Mouse (Mus musculus) testis, adult 2 months (tissue): Measurements from ENCODE around the gene Frk. TPM values are rescaled to one million over a fixed set of nuclear protein-coding genes. Genes with fewer than 3 reads are reported as not detected.

Source experiments
- H3K27ac ChIP-seq: fragments of 200-500 bp; 2 replicates; pipeline ENCODE4 v1.5.1; 2012; ENCODE audit warnings: low read depth, low read length; ENCODE audit not compliant: control insufficient read depth, insufficient read depth
- H3K27me3 ChIP-seq: fragments of 200-500 bp; 2 replicates; pipeline ENCODE4 v1.6.1; 2012; ENCODE audit warnings: mild to moderate bottlenecking, low read length, moderate library complexity; ENCODE audit not compliant: control insufficient read depth, insufficient read depth
- H3K36me3 ChIP-seq: fragments of 200-500 bp; 2 replicates; pipeline ENCODE4 v1.6.1; 2012; ENCODE audit warnings: mild to moderate bottlenecking, low read length; ENCODE audit not compliant: control insufficient read depth, insufficient read depth
- H3K4me1 ChIP-seq: fragments of 200-500 bp; 2 replicates; pipeline ENCODE4 v1.6.1; 2012; ENCODE audit warnings: low read length; ENCODE audit not compliant: control insufficient read depth, insufficient read depth
- H3K4me3 ChIP-seq: fragments of 200-500 bp; 2 replicates; pipeline ENCODE4 v1.5.1; 2012; ENCODE audit warnings: low read depth, mild to moderate bottlenecking, low read length, moderate library complexity, mixed read lengths; ENCODE audit not compliant: control insufficient read depth
- CTCF ChIP-seq: fragments of 200-500 bp; IDR thresholded peaks from 2 replicates; pipeline ENCODE4 v1.5.1; 2012; ENCODE audit warnings: low read depth, mild to moderate bottlenecking, inconsistent platforms, low read length, moderate library complexity; ENCODE audit not compliant: control insufficient read depth, insufficient read depth, insufficient replicate concordance
- POLR2A ChIP-seq: fragments of 200-500 bp; IDR thresholded peaks from 2 replicates; pipeline ENCODE4 v1.6.1; 2012; ENCODE audit warnings: low read depth, mild to moderate bottlenecking, inconsistent platforms, low read length, moderate library complexity; ENCODE audit not compliant: control insufficient read depth
- polyA plus RNA-seq: library from polyadenylated mRNA; depleted of rRNA; stranded (reverse); fragments of >200 nt; gene quantifications from 2 replicates; pipeline ENCODE4 v1.2.3, GENCODE M21; 2012

Frk gene
- polyA plus RNA-seq, 1 experiment, result 0.06 TPM

GRCm38 (mm10) chr10:34485079-34485478, 1.9 kb downstream of the Frk start:
- H3K27me3 ChIP-seq, result no peaks in the 10 kb centered on the region
- no peaks in the 10 kb centered on the region for H3K36me3 ChIP-seq
- H3K4me1 ChIP-seq, result peaks cover 6% of the 10 kb centered on the region
- no peak overlapping the region for H3K4me3 ChIP-seq
- no peak for TF ChIP-seq POLR2A
- no peak for TF ChIP-seq CTCF
- no peak overlapping the region for H3K27ac ChIP-seq

- Histone ChIP-seq H3K27me3 (no peaks in the 10 kb centered on the region), H3K4me3 (no peak overlapping the region), H3K27ac (no peak overlapping the region), H3K36me3 (no peaks in the 10 kb centered on the region), H3K4me1 (no peaks in the 10 kb centered on the region)
- no peak for TF ChIP-seq POLR2A
- TF ChIP-seq CTCF, result no peak
Observed at GRCm38 (mm10) chr10:34507807-34508206, 24.6 kb downstream of the Frk start.

- no peak overlapping the region for H3K4me3 ChIP-seq
- no peaks in the 10 kb centered on the region for H3K27me3 ChIP-seq
- no peak overlapping the region for H3K27ac ChIP-seq
- H3K36me3 ChIP-seq, result no peaks in the 10 kb centered on the region
- TF ChIP-seq POLR2A (no peak), CTCF (no peak)
- no peaks in the 10 kb centered on the region for H3K4me1 ChIP-seq
Observed at GRCm38 (mm10) chr10:34508593-34508992, 25.4 kb downstream of the Frk start.

GRCm38 (mm10) chr10:34509256-34509655, 26.1 kb downstream of the Frk start:
- Histone ChIP-seq H3K4me3 (no peak overlapping the region), H3K27ac (no peak overlapping the region), H3K36me3 (no peaks in the 10 kb centered on the region), H3K4me1 (no peaks in the 10 kb centered on the region), H3K27me3 (no peaks in the 10 kb centered on the region)
- TF ChIP-seq POLR2A (no peak), CTCF (no peak)

GRCm38 (mm10) chr10:34511192-34511591, 28.0 kb downstream of the Frk start:
- H3K36me3 ChIP-seq, result no peaks in the 10 kb centered on the region
- H3K4me3 ChIP-seq, result no peak overlapping the region

GRCm38 (mm10) chr10:34512551-34512950, 29.4 kb downstream of the Frk start:
- no peak overlapping the region for H3K4me3 ChIP-seq
- no peaks in the 10 kb centered on the region for H3K4me1 ChIP-seq
- no peaks in the 10 kb centered on the region for H3K36me3 ChIP-seq
- no peak for TF ChIP-seq CTCF
- no peak for TF ChIP-seq POLR2A
- H3K27me3 ChIP-seq, result no peaks in the 10 kb centered on the region
- no peak overlapping the region for H3K27ac ChIP-seq

More at GRCm38 (mm10) chr10:34511192-34511591, 28.0 kb downstream of the Frk start:
- H3K27ac ChIP-seq, result no peak overlapping the region
- TF ChIP-seq POLR2A (no peak), CTCF (no peak)
- no peaks in the 10 kb centered on the region for H3K27me3 ChIP-seq
- no peaks in the 10 kb centered on the region for H3K4me1 ChIP-seq

- no peaks in the 10 kb centered on the region for H3K27me3 ChIP-seq
Observed at GRCm38 (mm10) chr10:34525598-34525997, 42.4 kb downstream of the Frk start.

GRCm38 (mm10) chr10:34531766-34532165, 48.6 kb downstream of the Frk start:
- Histone ChIP-seq H3K27me3 (no peaks in the 10 kb centered on the region), H3K27ac (no peak overlapping the region), H3K36me3 (no peaks in the 10 kb centered on the region), H3K4me3 (no peak overlapping the region), H3K4me1 (no peaks in the 10 kb centered on the region)
- TF ChIP-seq POLR2A (no peak), CTCF (no peak)

More at GRCm38 (mm10) chr10:34525598-34525997, 42.4 kb downstream of the Frk start:
- no peak for TF ChIP-seq CTCF
- no peak for TF ChIP-seq POLR2A
- Histone ChIP-seq H3K27ac (no peak overlapping the region), H3K4me1 (no peaks in the 10 kb centered on the region), H3K4me3 (no peak overlapping the region), H3K36me3 (no peaks in the 10 kb centered on the region)

- Histone ChIP-seq H3K27ac (no peak overlapping the region), H3K4me3 (no peak overlapping the region), H3K4me1 (no peaks in the 10 kb centered on the region), H3K27me3 (no peaks in the 10 kb centered on the region), H3K36me3 (no peaks in the 10 kb centered on the region)
- TF ChIP-seq CTCF (no peak), POLR2A (no peak)
Observed at GRCm38 (mm10) chr10:34532507-34532906, 49.3 kb downstream of the Frk start.
